Mouse (Mus musculus): ENCODE data around the gene Prss38. TPM values are rescaled to one million over a fixed set of nuclear protein-coding genes. Genes with fewer than 3 reads are reported as not detected.

Gene Prss38
- polyA plus RNA-seq (2014; fragmentation: Nextera tagmentation; extraction: Ambion mirVana), result not detected in 2 replicates

DNA sequence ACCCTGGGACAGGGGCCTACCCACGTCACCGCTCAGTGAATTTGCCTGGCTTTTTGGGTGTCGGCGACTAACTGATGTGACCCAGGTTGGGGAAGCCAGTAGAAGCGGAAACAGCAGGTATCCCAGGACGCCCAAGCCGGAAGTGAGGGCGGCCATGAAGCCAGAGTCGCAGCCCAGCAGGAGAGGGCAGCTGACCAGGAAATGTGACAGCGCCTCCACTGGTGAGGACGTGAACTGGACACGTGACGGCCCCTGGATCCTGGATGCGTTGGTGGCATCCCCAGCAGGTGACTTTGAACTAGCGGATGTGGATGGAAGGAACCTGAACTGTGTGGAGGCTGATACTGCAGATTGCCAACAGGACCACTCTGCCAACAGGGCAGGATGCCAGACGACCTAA, at the start of gene Prss38:
Gene Prss38, minus strand, starts transcription at position 183 of the 400 bp plus-strand sequence.
- no peaks in the 10 kb centered on the region for H3K36me3 ChIP-seq (replicated peaks; ENCODE audit: control insufficient read depth, insufficient read depth)
- no peaks in the 10 kb centered on the region for H3K9me3 ChIP-seq (ENCODE audit: control insufficient read depth, low read length)
- no peak for DNase-seq (ENCODE audit: low spot score)
- no peak within 1 kb of the TSS for H3K4me3 ChIP-seq (replicated peaks; ENCODE audit: low read length)
- no peak within 1 kb of the TSS for H3K4me2 ChIP-seq (replicated peaks)
- no peak within 1 kb of the TSS for H3K27ac ChIP-seq
- H3K9ac ChIP-seq, result no peak within 1 kb of the TSS
- 80% methylated on average over 16 of the region's 16 CpGs for WGBS
- ATAC-seq (ENCODE audit: low FRiP score), result no peak
- H3K4me1 ChIP-seq (replicated peaks; ENCODE audit: control insufficient read depth, insufficient read depth, low read length), result no peaks in the 10 kb centered on the region
- H3K27me3 ChIP-seq (ENCODE audit: control insufficient read depth, insufficient read depth, low read length), result no peaks in the 10 kb centered on the region

DNA sequence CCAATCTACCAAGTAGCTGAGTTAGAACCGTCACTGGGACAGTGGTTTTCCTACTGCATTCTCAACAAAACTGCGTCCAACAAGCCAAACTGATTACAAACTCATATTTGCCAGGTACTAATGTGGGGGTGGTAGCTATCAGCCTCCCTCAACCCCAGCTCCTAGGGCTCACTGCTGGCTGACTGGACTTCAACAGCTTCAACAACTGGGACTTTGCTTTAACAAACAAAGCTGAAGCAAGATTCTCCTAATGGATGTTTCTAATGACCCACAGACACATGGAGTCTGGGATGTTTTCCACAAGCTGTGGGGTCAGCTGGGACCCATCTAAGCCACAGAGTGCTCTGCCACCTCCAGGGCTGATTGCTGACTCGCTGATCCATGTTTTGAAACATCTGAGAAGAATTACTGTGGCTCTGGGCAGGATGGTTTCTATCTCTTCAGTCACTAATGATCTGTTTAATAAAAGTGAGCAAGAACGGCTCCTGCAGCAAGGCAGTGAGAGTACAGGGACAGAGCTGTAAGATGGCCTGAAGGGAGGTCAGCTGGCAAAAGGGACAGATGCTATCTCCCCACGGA, 47.6 kb upstream of the Prss38 start:
- H3K4me3 ChIP-seq (replicated peaks; ENCODE audit: low read length), result no peak overlapping the region
- no peak overlapping the region for H3K9ac ChIP-seq
- H3K36me3 ChIP-seq (replicated peaks; ENCODE audit: control insufficient read depth, insufficient read depth), result peaks cover 86% of the 10 kb centered on the region
- DNase-seq (ENCODE audit: low spot score), result no peak
- 84% methylated on average over 5 of the region's 5 CpGs for whole genome bisulfite sequencing
- H3K4me2 ChIP-seq (replicated peaks), result no peak overlapping the region
- no peaks in the 10 kb centered on the region for H3K27me3 ChIP-seq (ENCODE audit: control insufficient read depth, insufficient read depth, low read length)
- no peaks in the 10 kb centered on the region for H3K4me1 ChIP-seq (replicated peaks; ENCODE audit: control insufficient read depth, insufficient read depth, low read length)
- H3K27ac ChIP-seq, result no peak overlapping the region
- H3K9me3 ChIP-seq (ENCODE audit: control insufficient read depth, low read length), result no peaks in the 10 kb centered on the region
- ATAC-seq (ENCODE audit: low FRiP score), result no peak

DNA sequence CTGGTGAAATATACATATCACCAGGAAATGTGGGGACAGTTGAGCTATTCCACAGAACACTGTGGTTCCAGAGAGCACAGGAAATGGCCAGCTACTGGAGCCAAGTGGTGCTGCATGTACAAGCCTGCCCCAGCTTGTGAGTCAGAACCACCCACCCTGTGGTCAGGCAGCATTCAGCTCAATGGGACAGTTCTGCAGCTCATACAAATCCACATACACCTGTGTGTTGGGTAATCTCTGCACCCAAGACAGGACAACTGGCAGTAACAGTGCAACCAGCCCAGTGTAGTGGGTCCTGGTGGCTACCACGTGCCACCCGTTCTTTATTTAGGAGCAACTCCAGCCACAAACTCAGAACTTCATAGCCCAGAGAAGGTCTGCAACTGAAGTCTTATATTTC, 46.5 kb upstream of the Prss38 start:
- no peak overlapping the region for H3K9ac ChIP-seq
- H3K36me3 ChIP-seq (replicated peaks; ENCODE audit: control insufficient read depth, insufficient read depth), result peaks cover 86% of the 10 kb centered on the region
- H3K27ac ChIP-seq, result no peak overlapping the region
- H3K4me1 ChIP-seq (replicated peaks; ENCODE audit: control insufficient read depth, insufficient read depth, low read length), result no peaks in the 10 kb centered on the region
- H3K4me2 ChIP-seq (replicated peaks), result no peak overlapping the region
- H3K9me3 ChIP-seq (ENCODE audit: control insufficient read depth, low read length), result no peaks in the 10 kb centered on the region
- no peaks in the 10 kb centered on the region for H3K27me3 ChIP-seq (ENCODE audit: control insufficient read depth, insufficient read depth, low read length)
- no peak for DNase-seq (ENCODE audit: low spot score)
- 93% methylated on average over 2 of the region's 2 CpGs for WGBS
- H3K4me3 ChIP-seq (replicated peaks; ENCODE audit: low read length), result no peak overlapping the region
- ATAC-seq (ENCODE audit: low FRiP score), result no peak

DNA sequence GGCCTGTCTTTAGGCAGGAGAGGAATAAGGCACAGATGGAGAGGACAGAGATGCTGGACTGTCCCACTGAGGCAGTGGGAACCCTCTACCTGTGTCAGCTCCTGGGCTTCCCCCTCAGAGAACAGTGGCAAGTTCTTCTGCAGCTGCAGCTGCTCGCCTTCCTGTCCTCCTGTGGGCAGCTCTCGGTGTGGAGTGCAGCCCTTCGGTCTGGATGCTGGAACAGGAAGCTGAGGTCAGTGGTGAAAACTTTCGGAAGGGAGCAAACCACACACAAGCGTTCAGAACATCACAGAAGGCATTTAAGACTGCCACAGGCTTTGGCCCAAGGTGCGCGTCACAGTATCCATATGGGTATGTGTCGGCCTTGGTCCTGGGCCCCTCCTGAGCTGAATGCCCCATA, 46.0 kb upstream of the Prss38 start:
- WGBS, result 90% methylated on average over 8 of the region's 8 CpGs
- Histone ChIP-seq H3K9me3 (ENCODE audit: control insufficient read depth, low read length) (no peaks in the 10 kb centered on the region), H3K36me3 (replicated peaks; ENCODE audit: control insufficient read depth, insufficient read depth) (peaks cover 82% of the 10 kb centered on the region), H3K4me2 (replicated peaks) (no peak overlapping the region), H3K4me3 (replicated peaks; ENCODE audit: low read length) (no peak overlapping the region), H3K27me3 (ENCODE audit: control insufficient read depth, insufficient read depth, low read length) (no peaks in the 10 kb centered on the region), H3K9ac (no peak overlapping the region), H3K27ac (no peak overlapping the region), H3K4me1 (replicated peaks; ENCODE audit: control insufficient read depth, insufficient read depth, low read length) (no peaks in the 10 kb centered on the region)
- DNase-seq (ENCODE audit: low spot score) (no peak), ATAC-seq (ENCODE audit: low FRiP score) (no peak)

DNA sequence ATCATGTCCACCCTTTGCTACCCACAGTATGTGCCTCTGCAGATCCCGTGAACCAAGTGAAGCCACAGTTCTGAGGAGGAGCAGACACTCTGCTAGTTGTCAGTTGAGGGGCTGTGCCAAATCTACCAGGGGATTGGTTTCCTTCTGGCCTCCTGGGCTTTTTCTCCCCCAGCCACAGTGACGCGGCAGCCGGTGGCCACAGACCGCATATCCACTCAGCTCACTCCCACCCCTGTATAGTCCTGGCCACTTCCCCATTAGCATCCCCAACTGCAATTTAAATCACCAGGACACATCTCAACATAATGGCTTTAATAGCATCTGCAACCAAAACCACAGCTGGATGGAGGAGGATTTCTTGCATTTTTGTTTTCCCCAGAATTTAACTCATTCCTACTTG, 43.3 kb upstream of the Prss38 start:
- WGBS, result 80% methylated on average over 5 of the region's 5 CpGs
- Histone ChIP-seq H3K9me3 (ENCODE audit: control insufficient read depth, low read length) (no peaks in the 10 kb centered on the region), H3K9ac (no peak overlapping the region), H3K27ac (no peak overlapping the region), H3K4me1 (replicated peaks; ENCODE audit: control insufficient read depth, insufficient read depth, low read length) (no peaks in the 10 kb centered on the region), H3K4me3 (replicated peaks; ENCODE audit: low read length) (no peak overlapping the region), H3K4me2 (replicated peaks) (no peak overlapping the region), H3K27me3 (ENCODE audit: control insufficient read depth, insufficient read depth, low read length) (no peaks in the 10 kb centered on the region), H3K36me3 (replicated peaks; ENCODE audit: control insufficient read depth, insufficient read depth) (peaks cover 66% of the 10 kb centered on the region)
- ATAC-seq (ENCODE audit: low FRiP score) (no peak), DNase-seq (ENCODE audit: low spot score) (no peak)

DNA sequence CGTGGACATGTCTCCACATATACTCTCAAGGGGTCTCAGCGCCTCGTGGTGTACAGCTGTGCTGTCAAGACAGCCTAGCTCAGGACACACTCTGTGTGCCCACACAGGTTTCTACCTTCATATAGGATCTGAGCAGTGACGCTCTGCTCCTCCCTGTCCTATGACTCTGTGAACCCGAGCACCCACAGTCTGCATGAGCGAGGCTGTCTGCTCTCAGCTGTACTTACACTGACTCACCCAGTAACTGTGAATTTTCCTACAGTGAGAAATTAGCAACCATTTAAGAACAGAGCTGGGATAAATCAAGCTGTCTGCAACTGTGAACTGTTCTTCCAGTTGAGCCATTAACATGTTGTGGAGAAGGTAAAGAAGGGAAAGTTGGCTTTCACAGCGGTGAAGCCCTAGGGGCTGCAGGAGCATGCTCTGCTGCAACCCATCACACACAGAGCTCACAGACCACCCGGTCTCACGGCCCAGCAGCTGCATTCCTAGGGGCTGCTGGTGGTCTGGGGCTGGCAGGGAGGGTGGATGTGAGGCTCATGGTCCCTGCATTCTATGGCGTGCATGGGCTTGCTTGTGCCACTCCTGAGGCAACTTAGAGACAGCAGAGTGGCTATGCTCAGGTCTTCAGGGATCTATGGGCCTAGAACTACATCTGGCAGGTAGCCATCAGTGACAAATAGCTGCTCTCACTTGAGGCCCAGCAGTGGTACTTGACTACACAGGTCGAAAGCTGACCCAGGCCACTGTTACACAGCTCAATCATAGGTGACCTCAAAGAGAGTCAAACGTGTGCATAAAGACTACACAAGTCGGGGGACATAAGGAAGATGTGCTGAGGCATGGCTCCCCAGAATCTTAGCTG, 37.8 kb upstream of the Prss38 start:
- Histone ChIP-seq H3K36me3 (replicated peaks; ENCODE audit: control insufficient read depth, insufficient read depth) (peaks cover 41% of the 10 kb centered on the region), H3K4me2 (replicated peaks) (no peak overlapping the region), H3K9me3 (ENCODE audit: control insufficient read depth, low read length) (no peaks in the 10 kb centered on the region), H3K4me1 (replicated peaks; ENCODE audit: control insufficient read depth, insufficient read depth, low read length) (no peaks in the 10 kb centered on the region), H3K27ac (no peak overlapping the region), H3K4me3 (replicated peaks; ENCODE audit: low read length) (no peak overlapping the region), H3K27me3 (ENCODE audit: control insufficient read depth, insufficient read depth, low read length) (no peaks in the 10 kb centered on the region), H3K9ac (no peak overlapping the region)
- no peak for DNase-seq (ENCODE audit: low spot score)
- ATAC-seq (ENCODE audit: low FRiP score), result no peak
- WGBS, result 89% methylated on average over 13 of the region's 13 CpGs

DNA sequence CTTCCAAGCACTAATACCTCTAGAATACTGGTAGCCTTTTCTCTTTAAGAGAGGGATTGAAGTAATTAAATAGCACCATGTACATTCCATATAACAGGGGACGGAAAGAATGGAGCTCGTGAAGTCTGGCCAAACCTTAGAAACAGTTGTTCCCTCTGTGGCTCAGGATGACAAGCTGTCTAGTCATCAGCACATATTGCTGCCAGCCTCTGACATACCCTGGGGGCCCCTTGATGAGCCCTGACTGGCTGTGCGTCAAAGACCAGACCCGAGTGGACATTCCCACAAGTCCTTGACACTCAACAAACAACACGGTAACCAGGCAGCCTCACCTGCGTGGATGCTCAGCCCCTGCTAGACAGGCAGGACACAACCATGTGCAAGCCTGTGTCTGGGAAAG, 36.6 kb upstream of the Prss38 start:
- 77% methylated on average over 6 of the region's 6 CpGs for WGBS

DNA sequence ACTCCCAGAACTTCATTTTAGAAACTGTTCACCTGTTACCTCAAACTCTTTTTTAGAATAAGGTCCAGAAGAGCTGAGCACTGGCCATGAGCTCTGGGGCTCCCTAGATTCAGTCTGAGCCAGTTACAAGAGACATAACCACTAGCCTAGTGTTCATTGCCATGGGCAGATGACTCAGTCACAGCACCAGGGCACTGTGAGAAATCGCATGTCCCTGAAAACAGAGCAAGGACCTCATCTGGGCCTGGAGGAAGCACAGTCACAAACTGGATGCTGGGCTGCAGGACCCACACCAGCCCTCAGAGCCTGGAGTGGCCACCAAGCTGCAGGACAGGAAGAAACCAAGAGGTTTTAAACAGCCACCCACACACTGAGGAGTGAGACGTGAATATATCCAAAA, 35.4 kb upstream of the Prss38 start:
- 87% methylated on average over 2 of the region's 2 CpGs for WGBS
- Histone ChIP-seq H3K9me3 (ENCODE audit: control insufficient read depth, low read length) (no peaks in the 10 kb centered on the region), H3K27me3 (ENCODE audit: control insufficient read depth, insufficient read depth, low read length) (no peaks in the 10 kb centered on the region), H3K27ac (no peak overlapping the region), H3K4me3 (replicated peaks; ENCODE audit: low read length) (no peak overlapping the region), H3K36me3 (replicated peaks; ENCODE audit: control insufficient read depth, insufficient read depth) (peaks cover 50% of the 10 kb centered on the region), H3K9ac (no peak overlapping the region), H3K4me2 (replicated peaks) (no peak overlapping the region), H3K4me1 (replicated peaks; ENCODE audit: control insufficient read depth, insufficient read depth, low read length) (no peaks in the 10 kb centered on the region)
- ATAC-seq (ENCODE audit: low FRiP score), result no peak
- no peak for DNase-seq (ENCODE audit: low spot score)

More for the DNA sequence above, 36.6 kb upstream of the Prss38 start:
- Histone ChIP-seq H3K9me3 (ENCODE audit: control insufficient read depth, low read length) (no peaks in the 10 kb centered on the region), H3K9ac (no peak overlapping the region), H3K27ac (no peak overlapping the region; the same call in 1 of the 2 replicates), H3K36me3 (replicated peaks; ENCODE audit: control insufficient read depth, insufficient read depth) (peaks cover 42% of the 10 kb centered on the region), H3K4me3 (replicated peaks; ENCODE audit: low read length) (no peak overlapping the region), H3K4me1 (replicated peaks; ENCODE audit: control insufficient read depth, insufficient read depth, low read length) (no peaks in the 10 kb centered on the region), H3K4me2 (replicated peaks) (no peak overlapping the region), H3K27me3 (ENCODE audit: control insufficient read depth, insufficient read depth, low read length) (no peaks in the 10 kb centered on the region)
- ATAC-seq (ENCODE audit: low FRiP score) (no peak), DNase-seq (ENCODE audit: low spot score) (no peak)

DNA sequence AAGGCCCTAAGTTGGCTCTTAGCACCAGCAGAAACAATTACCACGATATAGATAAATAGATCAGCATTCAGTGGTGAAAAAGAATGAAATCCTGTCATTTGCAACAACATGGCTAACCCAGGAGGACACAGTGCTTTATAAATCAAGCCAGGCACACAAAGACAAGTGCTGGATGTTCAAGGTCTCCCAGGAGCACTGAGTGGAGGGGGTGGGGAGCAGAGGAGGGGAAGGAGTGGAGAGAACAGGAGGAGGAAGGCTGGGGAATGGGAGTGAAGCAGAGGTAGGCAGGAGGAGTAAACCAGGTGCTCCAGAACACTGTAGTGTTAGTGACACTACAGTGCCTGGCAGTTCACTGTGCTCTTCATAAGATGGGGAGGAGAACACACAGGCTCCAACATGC, 30.3 kb upstream of the Prss38 start:
- Histone ChIP-seq H3K4me2 (replicated peaks) (no peak overlapping the region), H3K9me3 (ENCODE audit: control insufficient read depth, low read length) (no peaks in the 10 kb centered on the region), H3K36me3 (replicated peaks; ENCODE audit: control insufficient read depth, insufficient read depth) (peaks cover 67% of the 10 kb centered on the region), H3K9ac (no peak overlapping the region), H3K4me3 (replicated peaks; ENCODE audit: low read length) (no peak overlapping the region), H3K27me3 (ENCODE audit: control insufficient read depth, insufficient read depth, low read length) (no peaks in the 10 kb centered on the region), H3K4me1 (replicated peaks; ENCODE audit: control insufficient read depth, insufficient read depth, low read length) (no peaks in the 10 kb centered on the region), H3K27ac (no peak overlapping the region)
- no peak for ATAC-seq (ENCODE audit: low FRiP score)
- DNase-seq (ENCODE audit: low spot score), result no peak
- 72% methylated on average over 1 of the region's 1 CpGs for WGBS
